Mouse (Mus musculus) C2C12 (cell line): Measurements from ENCODE around the gene Lcn6. TPM values are rescaled to one million over a fixed set of nuclear protein-coding genes. Genes with fewer than 3 reads are reported as not detected.
A peak's percentile ranks its signal among the peaks of the same experiment; 100 is the strongest.
"Not testable (repeated sequence)": the region's sequence is repeated elsewhere in the genome, so short reads cannot be mapped to it uniquely, and the experiment has no call there.

Experiments
- H3K27me3 ChIP-seq: one replicate; pipeline ENCODE4 v1.6.1; 2011; ENCODE audit not compliant: control insufficient read depth, insufficient read depth, insufficient read length
- H3K36me3 ChIP-seq: one replicate; pipeline ENCODE4 v1.6.1; 2011; ENCODE audit not compliant: control insufficient read depth, insufficient read depth
- H3K4me3 ChIP-seq: one replicate; pipeline ENCODE4 v1.5.1; 2011; ENCODE audit warnings: mild to moderate bottlenecking, control low read depth; ENCODE audit not compliant: poor library complexity, insufficient read depth, severe bottlenecking
- H3K79me2 ChIP-seq: one replicate; pipeline ENCODE4 v1.6.1; 2011; ENCODE audit not compliant: control insufficient read depth, insufficient read depth
- H3K79me3 ChIP-seq: one replicate; pipeline ENCODE4 v1.6.1; 2011; ENCODE audit warnings: low read depth, control low read depth
- H3ac ChIP-seq: one replicate; pipeline ENCODE3; 2011; ENCODE audit warnings: low read depth; ENCODE audit not compliant: control insufficient read depth, insufficient read length
- CEBPB ChIP-seq: IDR thresholded peaks from one replicate; pipeline ENCODE4 v1.6.1; 2011; ENCODE audit warnings: low read depth, mild to moderate bottlenecking, control low read depth, moderate library complexity
- CTCF ChIP-seq: IDR thresholded peaks from one replicate; pipeline ENCODE4 v1.5.1; 2011; ENCODE audit not compliant: control insufficient read depth, insufficient read depth, insufficient read length
- FOSL1 ChIP-seq: IDR thresholded peaks from one replicate; pipeline ENCODE4 v1.8.0; 2011; ENCODE audit warnings: mild to moderate bottlenecking, low read length; ENCODE audit not compliant: poor library complexity, insufficient read depth, severe bottlenecking
- MAX ChIP-seq: IDR thresholded peaks from one replicate; pipeline ENCODE4 v1.6.1; 2011; ENCODE audit warnings: mild to moderate bottlenecking, control low read depth
- MYOD1 ChIP-seq: IDR thresholded peaks from one replicate; pipeline ENCODE4 v1.6.1; 2011; ENCODE audit warnings: low read depth; ENCODE audit not compliant: control insufficient read depth, insufficient read length
- MYOG ChIP-seq: IDR thresholded peaks from one replicate; pipeline ENCODE4 v1.6.1; 2011; ENCODE audit not compliant: control insufficient read depth, insufficient read length; ENCODE audit errors: extremely low read depth
- USF1 ChIP-seq: IDR thresholded peaks from one replicate; pipeline ENCODE4 v1.6.1; 2011; ENCODE audit warnings: low read depth, mild to moderate bottlenecking, control low read depth, moderate library complexity
- polyA plus RNA-seq: library from polyadenylated mRNA; unstranded; fragments of >200 nt; fragmentation: generic; extraction: Trizol; gene quantifications from one replicate; pipeline ENCODE4 v1.2.1, GENCODE M21; 2012; ENCODE audit warnings: missing spikeins

Gene Lcn6
- polyA plus RNA-seq, 1 experiment, result not detected

- peaks cover 56% of the 10 kb centered on the region for H3K27me3 ChIP-seq
- no peaks in the 10 kb centered on the region for H3K79me3 ChIP-seq
- H3K36me3 ChIP-seq, result no peaks in the 10 kb centered on the region
- H3K4me3 ChIP-seq, result no peak overlapping the region
- H3K79me2 ChIP-seq, result no peaks in the 10 kb centered on the region
- H3ac ChIP-seq, result no peak overlapping the region
- TF ChIP-seq CTCF, result no peak
- TF ChIP-seq MYOG, result no peak
- no peak for TF ChIP-seq USF1
- no peak for TF ChIP-seq MAX
- TF ChIP-seq FOSL1, result no peak
- TF ChIP-seq MYOD1, result no peak
- no peak for TF ChIP-seq CEBPB
Observed at GRCm38 (mm10) chr2:25701001-25701400, 24.4 kb downstream of the Lcn6 start.

- Histone ChIP-seq H3K79me2 (no peaks in the 10 kb centered on the region), H3K36me3 (no peaks in the 10 kb centered on the region), H3K79me3 (no peaks in the 10 kb centered on the region), H3K27me3 (peaks cover 64% of the 10 kb centered on the region), H3K4me3 (no peak overlapping the region), H3ac (no peak overlapping the region)
- TF ChIP-seq MYOG (no peak), USF1 (no peak), FOSL1 (no peak), CTCF (no peak), MAX (no peak), MYOD1 (no peak), CEBPB (no peak)
Observed at GRCm38 (mm10) chr2:25703706-25704105, 27.1 kb downstream of the Lcn6 start.

GRCm38 (mm10) chr2:25706643-25707481 is 30.3 kb downstream of the Lcn6 start, which contains the start of gene Bmyc:
Bmyc (plus strand) TSS chr2:25706739.
- Histone ChIP-seq H3K79me2 (no peaks in the 10 kb centered on the region), H3ac (peak within 1 kb of the TSS; percentile 31), H3K79me3 (no peaks in the 10 kb centered on the region), H3K4me3 (no peak within 1 kb of the TSS), H3K27me3 (peaks cover 47% of the 10 kb centered on the region), H3K36me3 (no peaks in the 10 kb centered on the region)
- TF ChIP-seq FOSL1 (no peak), USF1 (no peak), CEBPB (no peak), MYOD1 (no peak), MAX (no peak), MYOG (no peak), CTCF (no peak)

GRCm38 (mm10) chr2:25708121-25708520 is 31.5 kb downstream of the Lcn6 start:
- H3ac ChIP-seq, result no peak overlapping the region
- H3K27me3 ChIP-seq, result peaks cover 39% of the 10 kb centered on the region
- H3K36me3 ChIP-seq, result no peaks in the 10 kb centered on the region
- H3K4me3 ChIP-seq, result no peak overlapping the region
- TF ChIP-seq MYOG (no peak), MYOD1 (no peak), USF1 (no peak), FOSL1 (no peak), CEBPB (no peak), CTCF (no peak), MAX (no peak)
- no peaks in the 10 kb centered on the region for H3K79me3 ChIP-seq
- H3K79me2 ChIP-seq, result no peaks in the 10 kb centered on the region

GRCm38 (mm10) chr2:25709056-25709455 is 32.5 kb downstream of the Lcn6 start:
- not testable (repeated sequence) for H3ac ChIP-seq, H3K79me3 ChIP-seq, H3K79me2 ChIP-seq, H3K4me3 ChIP-seq, H3K36me3 ChIP-seq
- H3K27me3 ChIP-seq, result peaks cover 38% of the 10 kb centered on the region

GRCm38 (mm10) chr2:25709791-25710190 is 33.2 kb downstream of the Lcn6 start:
- H3ac ChIP-seq, H3K36me3 ChIP-seq, H3K79me3 ChIP-seq, H3K79me2 ChIP-seq, H3K4me3 ChIP-seq: not testable (repeated sequence)
- peaks cover 42% of the 10 kb centered on the region for H3K27me3 ChIP-seq

- H3K79me3 ChIP-seq, H3K36me3 ChIP-seq, H3ac ChIP-seq, H3K4me3 ChIP-seq, H3K79me2 ChIP-seq: not testable (repeated sequence)
- peaks cover 31% of the 10 kb centered on the region for H3K27me3 ChIP-seq
Observed at GRCm38 (mm10) chr2:25711641-25712040, 35.1 kb downstream of the Lcn6 start.
